Comparison of ENCODE assay signal across 8 mouse cellular contexts in genomic region chr3:123334947-123335346, GRCm38 (mm10). TPM values are rescaled to one million over a fixed set of nuclear protein-coding genes. Genes with fewer than 3 reads are reported as not detected.
DNase-seq lines count a peak whose midpoint lies in the region; ATAC-seq lines count a peak whose summit lies in the region.

No protein-coding gene starts in this region.

- H3K4me1 ChIP-seq in heart, embryonic 13.5 days: peaks cover 61% of the 10 kb centered on the region
- H3K4me1 ChIP-seq in neural tube, embryonic 13.5 days (replicated peaks): peaks cover 12% of the 10 kb centered on the region
- peaks cover 21% of the 10 kb centered on the region for H3K4me1 ChIP-seq in limb, embryonic 12.5 days (replicated peaks)
- no peaks in the 10 kb centered on the region for H3K4me1 ChIP-seq in midbrain, embryonic 10.5 days

- no peak overlapping the region for H3K4me3 ChIP-seq in heart, embryonic 13.5 days
- no peak overlapping the region for H3K4me3 ChIP-seq in neural tube, embryonic 13.5 days
- H3K4me3 ChIP-seq in limb, embryonic 12.5 days (replicated peaks): no peak overlapping the region
- no peak overlapping the region for H3K4me3 ChIP-seq in midbrain, embryonic 10.5 days

- intact Hi-C loops in heart, postnatal 14 days (cut with DNase I): no loop called here

- H3K27ac ChIP-seq in heart, embryonic 13.5 days (replicated peaks): peak overlapping the region; percentile 85
- 0 out of 2 replicates have a peak overlapping the region, but pooled peaks have one; percentile 6 for H3K27ac ChIP-seq in neural tube, embryonic 13.5 days (replicated peaks)
- 0 out of 2 replicates have a peak overlapping the region, but pooled peaks have one; percentile 37 for H3K27ac ChIP-seq in limb, embryonic 12.5 days
- H3K27ac ChIP-seq in midbrain, embryonic 10.5 days (replicated peaks): no peak overlapping the region

- H3K9ac ChIP-seq in heart, embryonic 13.5 days: no peak overlapping the region
- H3K9ac ChIP-seq in neural tube, embryonic 13.5 days: no peak overlapping the region
- H3K9ac ChIP-seq in limb, embryonic 12.5 days (replicated peaks): no peak overlapping the region

- H3K4me2 ChIP-seq in heart, embryonic 13.5 days: peak overlapping the region; percentile 10; the same call in 1 of the 2 replicates
- no peak overlapping the region for H3K4me2 ChIP-seq in neural tube, embryonic 13.5 days
- H3K4me2 ChIP-seq in limb, embryonic 12.5 days: no peak overlapping the region

- no peak for ATAC-seq in heart, embryonic 13.5 days (ENCODE audit: extremely low read depth, insufficient number of reproducible peaks, low FRiP score, low TSS enrichment)
- ATAC-seq in neural tube, embryonic 13.5 days (ENCODE audit: low read depth): no peak
- ATAC-seq in limb, embryonic 12.5 days (ENCODE audit: insufficient number of reproducible peaks, insufficient read depth, low FRiP score, low TSS enrichment, low read depth): no peak

- no peaks in the 10 kb centered on the region for H3K27me3 ChIP-seq in heart, embryonic 13.5 days (replicated peaks)
- no peaks in the 10 kb centered on the region for H3K27me3 ChIP-seq in neural tube, embryonic 13.5 days
- H3K27me3 ChIP-seq in limb, embryonic 12.5 days: no peaks in the 10 kb centered on the region
- H3K27me3 ChIP-seq in midbrain, embryonic 10.5 days (ENCODE audit: low read depth, poor library complexity, severe bottlenecking): no peaks in the 10 kb centered on the region

- 35% methylated on average over 7 of the region's 7 CpGs for WGBS in heart, embryonic 13.5 days
- 75% methylated on average over 7 of the region's 7 CpGs for WGBS in neural tube, embryonic 13.5 days
- WGBS in limb, embryonic 12.5 days: 60% methylated on average over 7 of the region's 7 CpGs
- 82% methylated on average over 7 of the region's 7 CpGs for WGBS in midbrain, embryonic 10.5 days

- DNase-seq in heart, postnatal 14 days: no peak
- DNase-seq in neural tube, embryonic 10.5 days (ENCODE audit: extremely low spot score, low spot score): no peak
- DNase-seq in urinary bladder, postnatal 4 days (ENCODE audit: low spot score in 2 of 2): no peak
- no peak for DNase-seq in adrenal gland, adult 18-20 months (ENCODE audit: low spot score in 2 of 2)
- no peak for DNase-seq in midbrain, embryonic 10.5 days (ENCODE audit: low spot score)

- H3K36me3 ChIP-seq in heart, embryonic 13.5 days: peaks cover 45% of the 10 kb centered on the region
- H3K36me3 ChIP-seq in neural tube, embryonic 13.5 days: no peaks in the 10 kb centered on the region
- H3K36me3 ChIP-seq in limb, embryonic 12.5 days: peaks cover 18% of the 10 kb centered on the region
- no peaks in the 10 kb centered on the region for H3K36me3 ChIP-seq in midbrain, embryonic 10.5 days

- H3K9me3 ChIP-seq in heart, embryonic 13.5 days: no peaks in the 10 kb centered on the region
- H3K9me3 ChIP-seq in neural tube, embryonic 13.5 days: no peaks in the 10 kb centered on the region
- no peaks in the 10 kb centered on the region for H3K9me3 ChIP-seq in limb, embryonic 12.5 days
- no peaks in the 10 kb centered on the region for H3K9me3 ChIP-seq in midbrain, embryonic 10.5 days (replicated peaks)

RNA-seq across cellular contexts. Expression of gene Mettl14, which starts 51.0 kb away (rescaled TPM):
- polyA plus RNA-seq in heart, embryonic 13.5 days (2015; fragmentation: Nextera tagmentation; extraction: Ambion mirVana): 17.9 and 18.8 TPM in 2 replicates
- 10 to 100 TPM; 10.1 to 10.8 TPM for total RNA-seq in heart, postnatal 14 days (2021)
- 23.2 and 27.6 TPM in 2 replicates for polyA plus RNA-seq in neural tube, embryonic 13.5 days (2015; fragmentation: Nextera tagmentation; extraction: Ambion mirVana)
- 34.1 and 35.7 TPM in 2 replicates for polyA plus RNA-seq in limb, embryonic 12.5 days (2016; fragmentation: Nextera tagmentation; extraction: Ambion mirVana)
- total RNA-seq in adrenal gland, adult 18-20 months (2021): 10 to 100 TPM; 13.4 to 15.2 TPM
- 36.3 and 38.6 TPM in 2 replicates for polyA plus RNA-seq in midbrain, embryonic 10.5 days (2016; fragmentation: Nextera tagmentation; extraction: Ambion mirVana)
